Mouse (Mus musculus) lung, adult 2 months (tissue): ENCODE measurements around the gene 4930404N11Rik.

Experiments
- CTCF ChIP-seq: fragments of 200-500 bp; IDR thresholded peaks from 2 replicates; pipeline ENCODE4 v1.5.1; 2011; ENCODE audit warnings: mild to moderate bottlenecking, low read length, control low read depth; ENCODE audit not compliant: insufficient read depth
- POLR2A ChIP-seq: fragments of 200-500 bp; IDR thresholded peaks from 2 replicates; pipeline ENCODE4 v1.6.1; 2011; ENCODE audit warnings: low read depth, mild to moderate bottlenecking, control low read depth, low read length, borderline replicate concordance; ENCODE audit errors: extremely low read depth

GRCm38 (mm10) chr10:81388505-81389055 lies 23.0 kb upstream of the 4930404N11Rik start, which contains the start of gene Gm48552:
- no peak for TF ChIP-seq POLR2A
- TF ChIP-seq CTCF = no peak
